Mouse (Mus musculus) frontal cortex, adult (tissue): ENCODE results near the gene Yeats2.
A peak's percentile ranks its signal among the peaks of the same experiment; 100 is the strongest.
"Not testable (repeated sequence)": the region's sequence is repeated elsewhere in the genome, so short reads cannot be mapped to it uniquely, and the experiment has no call there.

Source experiments
- ATAC-seq: cut with Nextera tagmentation; 2 replicates; pipeline ENCODE4 v1.9.2; 2017; ENCODE audit warnings: mild to moderate bottlenecking, moderate library complexity, mixed read lengths; ENCODE audit not compliant: low TSS enrichment

Gene Yeats2

DNA sequence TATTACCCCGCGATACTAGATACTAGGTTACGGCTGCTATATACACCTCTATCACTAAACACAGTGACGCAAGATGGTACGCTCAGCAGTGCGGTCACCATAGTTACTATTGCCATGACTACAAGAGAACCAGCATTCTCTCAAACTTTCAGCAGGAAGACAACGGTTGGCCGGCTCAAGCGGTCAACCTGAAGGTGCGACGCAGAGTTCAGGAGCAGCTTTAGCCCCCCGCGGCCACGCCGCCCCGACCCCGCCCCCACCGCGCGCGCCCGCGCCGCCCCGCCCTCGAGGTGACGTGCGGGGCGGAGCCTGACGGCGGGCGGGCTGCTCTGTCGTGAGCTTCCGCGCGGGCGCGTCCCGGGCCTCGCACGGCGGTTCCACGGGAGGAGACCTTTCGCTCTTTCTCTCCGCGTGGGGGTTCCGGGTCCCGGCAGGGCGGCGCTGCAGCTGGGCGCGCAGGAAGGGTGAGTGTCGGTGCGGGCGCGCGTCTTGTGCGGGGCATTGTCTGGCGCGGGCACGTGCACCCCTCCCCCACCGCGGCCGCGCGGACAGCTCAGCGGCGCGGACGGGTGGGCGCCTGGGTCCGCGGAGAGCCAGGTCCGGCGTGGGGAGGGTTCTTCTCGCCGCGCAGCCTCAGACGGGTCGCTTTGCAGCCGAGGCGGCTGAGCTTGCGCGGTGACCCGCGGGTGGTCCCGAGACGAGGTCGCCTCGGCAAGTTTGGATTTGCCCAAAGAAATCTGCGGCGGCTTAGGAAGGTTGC is at the start of gene Yeats2:
Gene Yeats2, plus strand, starts transcription at position 292 of the 760 bp plus-strand sequence.
- ATAC-seq: peak; percentile 89

DNA sequence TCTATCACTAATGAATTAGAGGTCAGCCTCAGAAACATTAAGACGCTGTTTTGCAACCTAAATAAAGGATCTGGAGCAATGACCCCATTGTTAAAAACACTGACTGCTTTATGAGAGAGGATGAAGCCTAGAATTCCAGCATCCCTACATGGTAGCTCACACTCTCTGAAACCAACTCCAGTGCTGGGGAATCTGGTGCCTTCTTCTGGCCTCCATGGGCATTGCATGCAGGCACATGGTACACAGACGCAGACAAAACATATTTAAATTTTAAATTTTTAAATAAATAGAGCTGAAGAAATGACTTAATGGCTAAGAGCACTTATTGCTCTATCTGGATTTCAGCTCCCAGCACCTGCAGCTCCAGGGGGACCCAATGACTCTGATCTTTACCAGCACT is 44.9 kb upstream of the Yeats2 start:
- ATAC-seq: no peak

DNA sequence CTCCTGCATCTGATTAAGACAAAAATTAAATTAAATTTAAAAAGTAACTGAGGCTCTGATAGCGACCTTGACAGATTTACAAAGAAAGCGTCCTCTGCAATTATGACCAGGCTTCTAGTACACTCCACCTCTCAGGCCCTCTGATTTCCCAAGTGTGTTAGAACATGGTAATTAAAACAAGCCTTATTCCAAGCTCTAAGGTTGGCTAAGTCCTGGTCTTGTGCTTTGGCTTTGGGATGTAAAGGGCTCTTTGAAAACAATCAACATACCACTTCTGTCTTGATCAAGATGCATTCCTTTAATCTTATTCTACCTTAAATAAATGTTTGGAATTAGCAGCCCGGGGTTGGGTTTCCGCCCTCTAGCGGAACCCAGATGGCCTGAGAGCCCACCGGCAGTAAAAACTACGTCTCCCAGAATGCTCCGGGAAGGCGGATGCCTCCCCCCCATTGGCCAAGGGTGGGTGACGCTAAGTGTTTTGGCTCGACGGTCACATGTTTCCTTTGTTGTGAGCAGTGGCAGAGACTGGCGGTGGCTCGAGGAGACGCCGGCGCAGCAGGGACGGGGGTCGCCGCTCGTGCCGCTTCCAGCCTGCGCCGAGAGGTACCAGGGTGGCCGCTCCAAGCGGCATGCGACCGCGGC is 43.7 kb upstream of the Yeats2 start, which contains the start of gene Klhl24:
Gene Klhl24, plus strand, starts transcription at position 474 of the 642 bp plus-strand sequence.
- peak; percentile 99 for ATAC-seq

DNA sequence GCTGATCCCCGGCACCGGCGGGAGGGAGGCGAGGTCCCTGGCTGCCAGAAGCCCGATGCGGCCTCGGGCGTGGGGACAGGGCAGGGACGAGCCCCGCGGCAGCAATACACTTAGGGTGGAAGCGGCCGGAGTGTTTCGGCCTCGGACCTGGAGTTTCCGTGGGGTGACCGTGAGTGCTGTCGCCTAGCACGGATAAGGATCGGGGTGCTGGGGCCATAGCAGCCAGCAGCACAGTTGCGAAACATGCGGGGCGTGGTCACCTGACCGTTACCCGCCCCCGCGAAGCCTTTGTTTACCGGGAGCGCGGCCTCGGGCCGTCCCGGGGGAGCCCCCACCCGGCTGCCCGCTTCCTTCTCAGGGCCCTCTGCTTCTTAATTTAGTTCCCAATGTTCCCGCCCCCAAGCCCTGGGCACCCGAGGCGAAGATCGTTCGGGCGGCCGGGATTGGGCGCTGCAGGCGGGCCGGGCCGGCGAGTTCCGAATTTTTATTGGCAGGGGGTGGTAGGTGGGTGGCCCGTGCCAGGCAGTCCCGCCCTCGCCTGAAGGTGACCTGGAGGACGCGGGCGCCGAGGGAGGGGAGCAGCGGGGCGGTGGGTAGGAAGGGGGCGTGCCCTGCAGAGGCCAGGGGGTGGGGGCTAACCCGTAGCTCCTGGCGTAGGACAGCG is 43.0 kb upstream of the Yeats2 start:
- peak; percentile 87 for ATAC-seq

DNA sequence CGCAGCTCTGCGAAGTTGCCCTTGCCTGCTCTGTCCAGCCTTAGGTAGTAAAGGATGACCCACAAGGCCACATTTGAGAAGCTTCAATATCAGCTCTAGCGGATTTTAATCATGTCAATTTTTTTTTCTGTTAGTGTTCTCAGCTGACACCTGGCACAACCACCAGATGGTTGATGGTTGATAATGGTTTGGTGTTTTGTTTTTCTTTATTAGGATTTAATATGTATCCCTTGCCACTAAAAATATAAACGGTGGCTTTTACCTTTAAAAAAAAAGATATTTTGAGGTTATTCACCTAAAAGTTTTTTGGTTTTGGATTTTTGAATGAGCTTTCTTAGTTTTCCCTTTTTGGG is 42.5 kb upstream of the Yeats2 start:
- no peak for ATAC-seq

DNA sequence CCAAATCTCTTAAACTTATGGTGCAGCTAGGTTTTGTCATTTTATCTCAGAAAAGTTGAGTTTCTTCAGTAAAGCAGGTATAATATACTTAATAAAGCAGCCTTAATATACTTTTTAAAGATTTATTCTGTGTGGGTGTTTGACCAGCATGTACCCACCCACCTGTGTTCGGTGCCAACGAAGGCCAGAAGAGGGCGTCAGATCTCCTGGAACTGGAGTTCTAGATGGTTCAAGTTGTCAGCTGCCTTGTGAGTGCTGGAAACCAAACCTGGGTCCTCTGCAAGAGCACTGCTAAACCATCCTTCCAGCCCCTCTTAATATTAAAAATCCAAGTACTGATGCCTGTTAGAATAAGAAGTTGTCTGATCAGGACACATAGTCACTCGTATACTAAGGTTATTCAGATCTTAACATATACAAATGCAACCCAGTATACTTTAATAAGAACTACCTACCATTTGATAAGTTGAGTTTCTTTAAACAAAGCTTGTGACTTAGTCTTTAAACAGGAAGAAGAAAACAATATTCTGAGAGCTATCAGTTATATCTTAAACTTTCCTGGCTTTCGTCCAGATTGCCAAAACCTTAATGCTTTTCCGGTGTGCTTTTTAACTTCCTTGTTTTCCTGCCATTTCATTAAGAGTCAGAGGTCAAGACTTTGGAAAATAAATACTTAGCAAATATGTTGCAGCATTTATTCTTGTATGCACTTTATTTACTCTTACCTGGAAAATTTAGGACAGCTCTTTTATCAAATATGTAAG is 41.8 kb upstream of the Yeats2 start:
- ATAC-seq: no peak

DNA sequence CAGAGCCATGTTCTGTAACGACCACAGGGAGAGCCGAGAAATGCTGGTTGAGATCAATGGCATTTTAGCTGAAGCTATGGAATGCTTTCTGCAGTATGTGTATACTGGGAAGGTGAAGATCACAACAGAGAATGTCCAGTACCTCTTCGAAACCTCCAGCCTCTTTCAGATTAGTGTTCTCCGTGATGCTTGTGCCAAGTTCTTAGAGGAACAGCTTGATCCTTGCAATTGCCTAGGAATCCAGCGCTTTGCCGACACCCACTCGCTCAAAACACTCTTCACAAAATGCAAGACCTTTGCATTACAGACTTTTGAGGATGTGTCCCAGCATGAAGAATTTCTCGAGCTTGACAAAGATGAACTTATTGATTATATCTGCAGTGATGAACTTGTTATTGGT is 33.9 kb upstream of the Yeats2 start:
- peak; percentile 65 for ATAC-seq

DNA sequence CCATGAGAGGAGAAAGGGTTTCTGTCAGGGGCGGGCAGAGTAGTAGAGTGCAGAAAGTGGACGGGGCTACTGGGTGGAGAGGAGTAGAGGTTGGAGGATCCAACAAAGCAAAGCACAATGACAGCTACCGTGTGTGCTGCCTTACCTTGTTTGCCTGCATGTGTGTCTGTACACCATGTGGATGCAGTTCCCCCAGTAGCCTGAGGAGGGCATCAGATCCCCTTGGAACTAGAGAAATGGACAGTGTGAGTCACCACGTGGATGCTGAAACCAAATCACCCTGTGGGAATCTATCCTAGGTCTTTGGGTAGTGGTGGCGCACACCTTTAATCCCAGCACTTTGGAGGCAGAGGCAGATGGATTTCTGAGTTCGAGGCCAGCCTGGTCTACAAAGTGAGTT is 31.9 kb upstream of the Yeats2 start:
- ATAC-seq: no peak

DNA sequence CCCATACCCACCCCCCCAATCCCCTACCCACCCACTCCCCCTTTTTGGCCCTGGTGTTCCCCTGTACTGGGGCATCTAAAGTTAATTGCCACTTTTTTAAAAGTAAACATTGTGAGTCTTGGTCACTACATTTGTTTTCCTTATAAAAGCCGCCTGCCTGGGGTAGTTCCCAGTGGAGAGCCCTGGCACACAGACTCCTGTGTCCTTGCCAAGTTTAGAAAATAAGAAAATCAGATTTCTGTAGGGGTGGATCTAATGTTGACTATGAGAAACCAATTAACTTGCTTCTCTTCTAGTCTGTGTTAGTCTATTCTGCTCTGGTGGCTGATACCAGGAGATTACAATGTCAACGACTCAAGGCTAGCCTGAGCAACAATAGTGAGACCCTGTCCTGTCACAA is 28.2 kb upstream of the Yeats2 start:
- no peak for ATAC-seq

DNA sequence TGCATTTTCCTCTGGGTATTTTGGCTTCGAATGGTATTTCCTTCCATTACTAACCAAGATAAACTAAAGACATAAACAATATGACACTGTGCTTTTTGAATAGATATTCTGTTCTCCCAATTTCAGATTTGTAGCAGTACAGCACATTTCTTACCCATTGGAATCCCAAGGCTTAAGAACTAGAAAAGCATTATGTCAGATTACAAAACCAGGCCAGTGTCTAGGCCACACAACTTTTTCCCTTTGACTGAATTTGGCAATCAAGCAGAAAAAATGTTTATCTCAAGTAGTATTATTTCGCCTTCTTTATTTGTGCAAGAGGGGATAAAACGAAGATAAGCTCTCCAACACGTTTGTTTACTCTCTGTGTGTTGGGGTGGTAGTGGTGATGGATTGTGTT is 24.8 kb upstream of the Yeats2 start:
- ATAC-seq: no peak

DNA sequence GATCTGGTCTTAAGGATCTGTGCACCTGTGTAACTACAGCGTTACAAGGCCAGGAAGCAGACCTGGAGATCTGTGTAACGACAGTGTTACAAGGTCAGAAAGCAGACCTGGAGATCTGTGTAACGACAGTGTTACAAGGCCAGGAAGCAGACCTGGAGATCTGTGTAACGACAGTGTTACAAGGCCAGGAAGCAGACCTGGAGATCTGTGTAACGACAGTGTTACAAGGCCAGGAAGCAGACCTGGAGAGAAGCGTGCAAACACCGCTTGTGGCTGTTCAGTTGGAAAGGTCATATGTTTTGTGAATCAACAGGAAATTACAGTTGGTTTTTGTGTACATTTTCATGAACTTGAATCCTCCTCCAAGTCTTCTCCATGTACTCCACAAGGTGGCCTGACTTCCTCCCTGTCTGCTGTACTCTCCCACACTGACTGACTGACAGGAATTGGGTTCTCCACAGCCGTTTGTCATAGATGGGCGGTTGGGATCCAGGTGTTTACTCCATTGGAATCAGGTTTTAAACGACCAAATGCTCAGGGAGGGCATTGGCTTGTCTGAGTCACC is 14.5 kb upstream of the Yeats2 start:
- ATAC-seq: not testable (repeated sequence)

DNA sequence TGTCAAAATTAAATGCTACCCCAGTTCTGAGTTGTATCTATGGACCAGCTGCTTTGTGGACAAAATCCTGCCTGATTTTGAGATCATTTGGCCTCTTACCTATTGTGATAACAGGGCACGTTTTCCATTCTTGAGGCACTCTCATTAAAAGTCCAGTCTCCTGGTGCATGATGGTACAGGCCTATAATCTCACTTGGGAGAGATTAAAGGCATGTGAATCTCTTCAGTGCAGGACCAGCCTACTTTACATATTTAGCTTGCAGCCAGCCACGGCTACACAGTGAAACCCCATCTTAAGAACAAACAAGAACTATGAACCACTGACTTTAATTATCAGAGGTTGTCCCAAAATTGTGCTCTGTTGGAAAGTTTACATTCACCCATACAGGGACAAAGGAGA is 10.5 kb upstream of the Yeats2 start:
- ATAC-seq: no peak

DNA sequence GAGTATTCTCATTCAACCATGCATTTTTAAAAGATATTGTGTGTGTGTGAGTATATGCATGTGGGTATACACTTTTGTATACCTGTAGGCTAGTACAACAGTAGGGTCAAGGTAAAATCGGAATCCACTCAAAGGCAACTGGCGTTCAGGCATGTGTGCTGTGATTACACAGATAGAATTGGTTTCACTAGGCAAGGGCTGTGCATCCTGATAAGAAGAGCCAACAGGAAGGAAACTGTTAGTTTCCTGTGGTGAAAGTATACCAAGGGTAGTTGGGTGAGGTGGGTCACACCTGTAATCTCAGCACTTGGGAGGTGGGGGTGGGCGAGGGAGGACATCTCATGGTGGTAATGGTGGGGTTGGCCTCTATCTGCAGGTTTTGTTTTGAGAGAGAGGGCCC is 3.7 kb downstream of the Yeats2 start:
- no peak for ATAC-seq

DNA sequence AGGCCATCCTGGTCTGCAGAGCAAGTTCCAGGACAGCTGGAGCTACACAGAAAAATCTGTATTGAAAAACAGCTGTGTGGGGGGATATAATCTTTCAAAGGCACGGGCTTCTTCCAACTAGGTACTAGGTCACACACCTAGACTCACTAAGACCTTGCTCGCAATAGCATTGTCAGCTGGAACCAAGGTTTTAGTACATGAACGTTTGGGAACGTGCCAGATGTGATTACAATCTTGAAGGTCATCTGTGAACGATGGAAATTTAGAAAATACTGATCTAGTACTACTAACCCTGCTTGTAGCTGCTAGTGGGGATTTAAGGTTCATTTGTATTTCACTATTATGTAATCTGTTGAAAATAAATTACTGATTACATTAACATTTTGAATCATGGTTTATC is 11.1 kb downstream of the Yeats2 start:
- no peak for ATAC-seq

DNA sequence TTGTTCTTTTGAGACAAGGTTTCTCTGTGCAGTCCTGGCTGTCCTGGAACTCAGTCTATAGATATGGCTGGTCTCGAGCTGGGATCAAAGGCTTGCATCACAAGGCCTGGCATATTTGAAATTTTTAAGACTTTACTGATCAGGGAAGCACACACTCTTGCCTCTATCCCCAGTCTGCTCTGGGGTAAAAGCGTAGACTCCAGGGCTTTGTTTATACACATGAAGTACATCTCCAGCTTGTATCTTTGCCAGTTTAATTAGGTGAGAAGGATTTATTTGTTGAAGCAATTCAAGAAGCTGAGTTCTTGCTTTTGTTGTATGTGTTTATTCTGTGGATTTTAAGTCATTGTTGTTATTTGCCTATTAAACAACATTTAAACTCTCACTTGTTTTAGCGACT is 12.9 kb downstream of the Yeats2 start:
- ATAC-seq: no peak

DNA sequence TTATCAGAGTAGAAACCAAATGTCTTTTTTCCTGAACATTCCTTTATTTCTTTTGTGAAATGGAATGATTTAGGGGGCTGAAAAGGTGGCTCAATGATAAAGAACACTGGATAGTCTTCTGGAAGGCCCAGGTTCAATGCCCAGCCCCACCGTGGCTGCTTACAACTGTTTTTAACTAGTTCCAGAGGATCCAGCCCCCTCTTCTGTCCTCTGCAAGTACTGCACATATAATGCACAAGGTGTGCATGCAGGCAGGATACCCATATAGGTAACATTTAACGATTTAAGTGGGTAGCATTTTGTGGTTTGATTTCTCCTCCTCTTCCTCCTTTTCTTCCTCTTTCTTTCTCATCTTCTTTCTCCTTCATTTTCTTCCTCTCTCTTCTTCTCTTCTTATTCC is 19.3 kb downstream of the Yeats2 start:
- no peak for ATAC-seq

DNA sequence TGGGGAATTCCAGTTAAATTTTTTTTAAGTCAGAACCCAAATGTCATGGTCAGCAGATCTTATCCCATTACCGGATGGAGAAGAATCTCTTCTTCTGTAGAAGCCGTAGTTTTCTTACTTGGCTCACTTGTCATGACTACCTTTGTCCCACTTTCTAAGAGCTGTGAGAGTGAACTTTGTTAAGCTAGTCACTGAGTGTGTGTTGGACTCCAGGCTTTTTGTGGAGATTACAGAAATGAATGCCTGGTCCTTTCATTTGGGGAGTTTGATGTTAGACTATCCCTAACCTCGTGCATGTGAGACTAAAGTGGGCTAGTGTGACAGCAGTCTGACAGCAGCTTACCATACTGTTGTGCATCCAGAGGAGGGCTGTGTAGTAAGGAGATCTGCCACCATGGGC is 28.2 kb downstream of the Yeats2 start:
- no peak for ATAC-seq

DNA sequence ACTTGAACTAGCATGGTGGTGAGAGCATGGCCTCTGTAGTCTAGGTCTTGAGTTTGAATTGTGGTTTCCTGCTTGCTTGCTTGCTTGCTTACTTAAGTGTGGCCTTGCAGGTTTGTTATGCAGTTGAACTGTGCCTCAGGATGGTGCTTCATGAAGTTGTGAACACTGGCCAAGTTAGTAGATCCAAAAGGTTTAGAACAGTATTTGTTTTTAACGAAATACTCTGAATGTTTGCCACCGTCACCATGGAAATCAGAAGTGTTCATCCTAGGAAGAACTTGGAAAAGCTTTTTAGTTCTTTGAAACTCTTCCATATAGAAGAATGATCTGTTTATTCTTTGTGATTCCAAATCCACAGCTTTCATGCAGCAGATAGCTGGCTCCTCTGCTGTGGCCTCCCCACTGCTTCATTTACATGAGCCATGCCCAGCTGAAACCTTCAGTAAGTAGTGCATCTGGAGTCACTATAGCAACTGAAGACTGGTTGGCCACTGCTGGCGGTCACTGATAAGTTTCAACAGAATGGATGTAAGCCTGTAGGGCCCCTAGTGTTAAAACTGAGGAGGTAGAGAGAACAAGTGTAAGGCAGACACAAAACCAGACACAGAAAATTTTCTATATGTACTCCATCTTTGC is 28.7 kb downstream of the Yeats2 start:
- ATAC-seq: no peak; the same call in 1 of the 2 replicates

DNA sequence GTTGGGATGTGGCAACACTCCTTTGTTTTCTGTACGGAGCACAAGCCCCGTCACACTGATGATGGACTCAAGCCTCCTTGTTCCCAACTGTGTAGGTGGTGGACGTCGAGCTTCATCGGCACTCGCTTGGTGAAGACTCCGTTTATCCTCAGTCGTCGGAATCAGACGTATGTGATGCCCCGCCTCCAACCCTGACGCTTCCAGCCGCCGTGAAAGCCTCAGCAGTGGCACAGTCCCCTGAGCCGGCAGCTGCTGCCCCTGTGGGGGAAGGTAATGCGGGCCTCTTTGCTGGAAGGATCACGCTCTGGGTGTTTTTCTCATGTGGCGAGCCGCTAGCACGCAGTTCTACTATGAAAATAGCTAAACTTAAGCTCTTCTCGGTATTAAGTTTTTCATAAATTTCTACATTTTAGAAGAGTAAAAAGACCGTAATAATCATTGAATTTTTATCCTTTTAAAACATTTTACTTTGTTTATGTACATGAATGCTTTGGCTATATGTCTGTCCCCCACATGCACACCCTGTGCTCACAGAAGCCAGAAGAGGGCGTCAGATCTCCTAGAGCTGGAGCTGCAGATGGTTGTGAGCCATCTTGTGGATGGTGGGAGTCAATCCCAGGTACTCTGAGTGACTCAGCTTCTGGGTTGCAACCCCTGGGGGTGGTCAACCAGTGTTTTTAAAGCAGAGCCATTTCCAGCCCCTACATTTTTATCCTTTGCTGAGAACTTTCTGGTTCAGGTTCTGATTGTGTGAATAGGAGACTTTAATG is 38.7 kb downstream of the Yeats2 start:
- ATAC-seq: no peak

DNA sequence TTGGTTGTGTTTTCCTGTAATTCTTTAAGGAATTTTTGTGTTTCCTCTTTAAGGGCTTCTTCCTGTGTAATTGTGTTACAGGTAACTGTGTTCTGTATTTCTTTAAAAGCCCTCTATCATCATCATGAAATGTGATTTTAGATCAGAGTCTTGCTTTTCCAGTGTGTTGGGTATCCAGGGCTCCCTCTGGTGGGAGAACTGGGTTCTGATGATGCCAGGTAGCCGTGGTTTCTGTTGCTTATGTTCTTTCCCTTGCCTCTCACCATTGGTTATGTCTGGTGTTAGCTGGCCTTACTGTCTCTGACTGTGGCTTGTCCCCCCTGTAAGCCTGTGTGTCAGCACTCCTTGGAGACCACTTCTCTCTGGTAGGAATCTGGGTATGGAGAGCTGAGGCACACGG is 44.5 kb downstream of the Yeats2 start:
- no peak for ATAC-seq
